Mouse (Mus musculus) brain, embryonic 18.5 days (tissue): Measurements from ENCODE around the gene Igf2r.

Source experiments
- DNase-seq: peaks from one replicate; pipeline ENCODE4 v3.0.0-alpha.2; 2012; ENCODE audit warnings: low read depth, low spot score

The Igf2r gene

GRCm38 (mm10) chr17:12782861-12783847 lies 13.7 kb upstream of the Igf2r start:
- no peak for DNase-seq

GRCm38 (mm10) chr17:12781101-12781500 lies 11.6 kb upstream of the Igf2r start:
- no peak for DNase-seq

- DNase-seq: no peak
These were observed 10.7 kb upstream of the Igf2r start for GRCm38 (mm10) chr17:12780125-12780524.

GRCm38 (mm10) chr17:12779442-12779841 lies 10.0 kb upstream of the Igf2r start:
- DNase-seq: no peak

GRCm38 (mm10) chr17:12773956-12774355 lies 4.5 kb upstream of the Igf2r start:
- no peak for DNase-seq

GRCm38 (mm10) chr17:12770500-12770899 lies 1.0 kb upstream of the Igf2r start:
- DNase-seq: no peak

GRCm38 (mm10) chr17:12768415-12769379 lies 767 bp downstream of the Igf2r start:
- DNase-seq: no peak

- no peak for DNase-seq
These were observed 2.1 kb downstream of the Igf2r start for GRCm38 (mm10) chr17:12767294-12767852.

GRCm38 (mm10) chr17:12763412-12763811 lies 6.1 kb downstream of the Igf2r start:
- DNase-seq: no peak

GRCm38 (mm10) chr17:12760355-12761146 lies 8.9 kb downstream of the Igf2r start:
- no peak for DNase-seq

GRCm38 (mm10) chr17:12759646-12760074 lies 9.8 kb downstream of the Igf2r start:
- DNase-seq: no peak

GRCm38 (mm10) chr17:12758701-12759455 lies 10.6 kb downstream of the Igf2r start:
- DNase-seq: no peak

- DNase-seq: no peak
These were observed 11.5 kb downstream of the Igf2r start for GRCm38 (mm10) chr17:12757990-12758389.

GRCm38 (mm10) chr17:12757161-12757560 lies 12.3 kb downstream of the Igf2r start:
- DNase-seq: no peak

- DNase-seq: no peak
These were observed 13.5 kb downstream of the Igf2r start for GRCm38 (mm10) chr17:12755951-12756350.

GRCm38 (mm10) chr17:12755146-12755545 lies 14.3 kb downstream of the Igf2r start:
- no peak for DNase-seq

GRCm38 (mm10) chr17:12754243-12755007 lies 15.0 kb downstream of the Igf2r start:
- DNase-seq: no peak

GRCm38 (mm10) chr17:12753050-12753449 lies 16.4 kb downstream of the Igf2r start:
- DNase-seq: no peak

GRCm38 (mm10) chr17:12751641-12752040 lies 17.8 kb downstream of the Igf2r start:
- DNase-seq: no peak
